Mouse (Mus musculus) natural killer cell, adult 2 months (primary cell): ENCODE data around the gene Wfdc17.

ENCODE experiments used
- DNase-seq, 2 experiments: peaks; one replicate each; pipeline ENCODE4 v3.0.0; 2022; ENCODE audit warnings: low spot score in 2 of 2

Wfdc17 gene

DNA sequence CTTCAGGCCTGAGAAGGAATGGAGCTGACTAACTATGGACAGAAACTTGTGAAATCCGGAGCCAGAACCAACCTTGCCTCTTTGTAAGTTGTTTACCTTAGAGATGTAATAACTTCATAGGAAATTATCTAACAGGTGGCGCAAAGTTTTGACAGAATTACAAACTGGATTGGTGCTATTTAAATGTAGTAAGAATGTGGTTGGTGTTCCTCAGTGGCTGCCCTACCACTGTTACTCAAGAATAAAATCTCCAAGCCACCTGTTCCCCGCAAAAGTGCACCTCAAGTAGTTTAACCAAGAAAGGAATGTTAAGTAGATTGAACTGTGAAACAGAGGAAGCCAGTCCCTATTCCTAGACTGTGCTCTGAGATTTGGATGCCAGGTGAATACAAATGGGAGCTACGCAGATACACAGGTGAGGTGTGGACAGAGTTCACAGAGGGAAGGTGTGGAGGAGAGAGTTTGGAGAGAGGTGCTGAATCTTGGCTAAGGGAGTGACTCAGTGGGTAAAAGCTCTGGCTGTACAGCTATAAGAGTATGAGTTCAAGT lies 36.7 kb downstream of the Wfdc17 start:
- no peak for DNase-seq

DNA sequence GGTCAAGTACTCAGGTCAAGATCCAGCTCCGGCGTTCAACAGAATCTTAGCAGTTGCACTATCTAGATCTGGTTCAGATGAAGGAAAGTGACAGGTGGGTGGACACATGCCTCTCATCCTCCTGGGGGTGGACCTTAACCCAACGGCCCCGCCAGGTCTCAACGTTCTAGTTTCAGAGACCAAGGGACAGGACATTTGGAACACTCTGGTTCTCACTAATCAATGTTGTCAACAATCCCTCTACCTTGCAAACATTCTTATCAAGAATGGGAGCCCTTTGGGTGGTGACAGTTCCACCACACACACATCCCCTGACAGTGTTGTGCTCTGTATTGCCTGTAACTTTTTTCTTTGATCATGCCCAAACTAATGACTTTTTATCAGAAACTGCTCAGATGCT lies 38.0 kb downstream of the Wfdc17 start:
- no peak for DNase-seq

DNA sequence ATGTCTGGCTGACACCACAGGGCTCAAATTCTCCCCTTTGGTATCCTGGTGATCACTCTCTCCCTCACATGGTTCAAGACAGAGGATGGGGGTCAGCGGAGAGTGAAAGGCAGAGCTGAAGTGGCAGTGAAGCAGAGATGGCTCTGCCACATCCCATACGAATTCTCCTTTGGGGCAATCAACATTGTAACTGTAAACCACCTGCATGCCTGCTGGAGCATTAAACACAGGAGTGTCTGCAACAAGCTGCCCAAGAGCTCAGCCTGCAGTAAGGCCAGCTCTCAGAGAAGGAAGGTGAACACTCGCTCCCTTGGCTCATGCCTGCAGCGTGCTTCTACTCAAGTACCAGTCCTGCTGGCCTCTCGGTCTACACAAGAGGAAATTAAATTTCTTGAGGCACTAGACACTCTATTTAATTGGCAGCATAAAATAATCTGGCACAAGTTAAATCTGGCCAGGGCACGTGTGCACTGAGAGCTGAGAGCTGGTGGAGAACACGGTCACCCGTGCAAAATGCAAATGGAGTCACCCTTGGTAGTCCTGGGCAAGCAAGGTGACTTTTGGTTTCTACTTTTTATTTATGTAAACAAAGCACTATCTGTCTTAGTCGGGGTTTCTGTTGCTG lies 39.1 kb downstream of the Wfdc17 start:
- DNase-seq, result peak in 1 of 2 experiments; percentile 43

DNA sequence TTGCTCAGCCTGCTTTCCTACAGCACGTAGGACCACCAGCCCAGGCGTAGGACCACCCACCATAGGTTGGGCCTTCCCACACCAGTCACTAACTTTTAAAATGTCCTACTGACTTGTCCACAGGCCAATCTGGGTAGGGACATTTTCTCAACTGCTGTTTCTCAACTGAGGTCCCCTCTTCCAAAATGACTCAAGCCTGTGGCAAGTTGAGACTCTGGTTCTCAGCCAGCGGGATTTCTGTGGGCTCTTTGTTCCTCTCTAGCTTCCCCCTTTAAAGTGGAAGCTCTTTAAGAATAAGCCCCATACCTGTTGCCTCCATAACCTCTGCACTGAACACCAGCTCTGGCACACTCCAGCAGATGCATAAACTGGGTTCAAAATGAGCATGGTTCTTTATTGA lies 39.7 kb downstream of the Wfdc17 start:
- DNase-seq, result no peak

DNA sequence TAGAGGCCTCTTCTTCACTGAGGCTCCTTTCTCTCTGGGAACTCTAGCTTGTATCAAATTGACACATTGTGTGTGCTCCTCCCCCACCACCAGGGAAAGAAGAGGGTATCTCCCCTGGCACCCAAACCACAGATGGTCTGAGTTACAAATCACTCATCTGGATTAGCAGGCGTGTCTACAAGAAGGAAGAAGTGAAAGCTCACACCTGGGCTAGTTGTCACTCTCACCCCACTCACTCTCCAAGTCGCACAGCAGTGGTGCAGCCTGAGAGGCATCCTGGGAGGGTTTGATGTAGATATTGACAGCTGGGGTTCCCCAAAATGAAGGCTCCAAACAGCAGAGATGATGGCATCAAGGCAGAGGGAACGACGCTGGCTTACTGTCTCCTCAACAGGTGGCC lies 42.4 kb downstream of the Wfdc17 start:
- peak; percentile 11 to 80 for DNase-seq

DNA sequence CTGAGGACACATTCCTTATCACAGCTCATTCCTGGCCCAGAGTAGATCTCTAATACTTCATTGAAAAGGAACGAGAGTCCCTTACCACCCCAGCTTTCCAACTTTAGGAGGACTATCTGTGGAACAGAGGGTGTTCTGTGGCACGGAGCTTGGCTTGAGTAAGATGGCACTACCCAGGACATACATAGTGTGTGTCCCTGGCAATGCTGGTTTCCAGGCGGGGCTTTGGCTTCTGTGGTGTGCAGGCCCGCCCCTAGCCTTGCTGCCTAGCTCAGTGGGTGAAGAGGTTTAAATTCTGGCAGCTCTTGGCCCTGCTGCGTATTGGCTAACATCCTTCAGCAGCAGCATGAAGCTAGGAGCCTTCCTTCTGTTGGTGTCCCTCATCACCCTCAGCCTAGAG lies 42.9 kb downstream of the Wfdc17 start, which contains the start of gene Wfdc21:
Gene Wfdc21, plus strand, starts transcription at position 260 of the 400 bp plus-strand sequence.
- DNase-seq, result no peak

DNA sequence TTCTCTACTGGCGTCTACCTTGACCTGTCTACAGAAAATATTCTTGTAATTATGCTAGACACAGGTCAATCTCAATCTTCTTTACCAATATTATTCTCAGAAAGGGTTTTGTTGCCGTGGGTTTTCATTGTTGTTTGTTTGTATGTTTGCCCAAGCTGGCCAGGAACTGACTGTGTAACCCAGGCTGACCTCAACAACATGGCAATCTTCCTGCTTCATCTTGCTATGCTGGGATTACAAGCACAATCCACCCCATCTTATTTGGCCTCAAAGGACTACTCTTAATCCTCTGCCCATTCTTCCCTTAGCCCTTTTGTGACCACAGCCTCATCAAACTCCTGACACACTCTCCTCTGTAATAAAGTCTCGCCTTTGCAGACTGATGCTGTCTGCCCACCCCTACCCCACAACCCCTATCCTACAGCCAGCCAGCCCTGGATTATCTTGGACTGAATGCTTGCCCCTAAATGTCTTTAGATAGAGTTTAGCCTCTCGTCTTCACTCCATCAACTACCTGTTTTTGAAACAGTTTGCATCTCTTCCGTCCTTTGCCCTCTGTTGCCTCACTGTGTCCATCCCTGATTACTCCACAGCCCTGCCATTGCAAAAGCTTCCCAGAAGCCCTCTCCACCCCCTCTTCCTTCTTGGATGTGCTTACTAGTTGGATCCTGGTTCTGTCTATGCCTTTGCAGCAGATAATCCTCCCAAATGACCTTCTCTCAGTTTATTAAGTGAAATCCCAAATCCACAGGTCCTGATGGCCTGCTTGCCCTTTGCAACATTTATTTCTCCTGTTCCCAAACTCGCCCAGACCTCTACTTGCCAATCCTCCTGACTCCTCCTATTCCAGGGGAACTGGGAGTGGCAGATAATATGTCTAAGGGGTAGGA lies 43.8 kb downstream of the Wfdc17 start:
- DNase-seq, result no peak

DNA sequence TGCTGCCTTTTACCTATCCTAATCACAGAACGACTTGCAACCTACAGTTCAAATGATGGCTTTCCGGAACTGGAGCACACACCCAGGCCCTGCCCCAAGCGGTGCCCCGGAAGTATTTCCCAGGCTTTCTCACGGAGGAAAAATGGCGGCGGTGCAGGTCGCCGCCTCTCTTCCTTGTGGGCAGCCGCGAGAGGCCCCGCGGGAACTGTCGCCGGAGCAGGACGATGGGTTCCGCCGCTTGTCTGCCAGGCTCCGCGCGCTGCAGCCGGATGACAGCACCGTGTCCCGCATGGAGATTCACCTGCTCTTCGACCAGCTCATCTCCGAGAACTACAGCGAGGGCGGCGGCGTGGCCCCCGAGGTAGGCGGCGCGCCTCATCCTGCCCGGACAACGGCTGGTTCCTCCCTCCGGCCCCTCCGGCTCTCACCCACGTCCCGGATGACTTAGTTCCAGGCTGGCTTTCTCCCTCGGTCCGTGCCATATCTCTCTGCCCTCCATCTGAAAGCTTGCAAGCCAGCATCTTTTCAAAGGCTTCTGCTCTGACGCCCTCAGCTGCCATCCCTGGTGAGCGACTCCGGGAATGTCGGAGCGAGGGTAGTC lies 49.9 kb downstream of the Wfdc17 start, which contains the start of gene Heatr6:
Gene Heatr6, plus strand, starts transcription at position 116 of the 601 bp plus-strand sequence.
- DNase-seq, result peak; percentile 80 to 88

DNA sequence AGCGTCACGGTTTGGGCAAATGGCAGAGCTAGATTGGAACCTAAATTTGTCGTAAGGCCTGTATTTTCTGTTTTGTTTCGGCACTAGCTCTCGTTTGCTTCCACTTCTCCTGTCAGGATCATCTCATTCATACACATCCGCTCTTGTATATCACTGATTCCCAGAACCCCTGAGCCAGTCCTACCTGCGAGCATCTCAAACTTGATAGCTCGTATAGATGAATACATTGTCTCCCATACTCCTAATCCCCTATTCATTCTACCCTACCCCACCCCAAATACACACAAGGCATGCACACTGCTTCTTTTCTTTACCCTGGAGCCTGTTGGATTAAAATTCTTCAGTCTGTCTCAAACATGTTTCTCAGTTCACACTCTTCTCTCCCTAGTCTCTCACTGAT lies 50.4 kb downstream of the Wfdc17 start:
- no peak for DNase-seq
